Mouse (Mus musculus): Measurements from ENCODE around the gene Fat3.

Fat3 gene

GRCm38 (mm10) chr9:15886756-15887155 is 614.3 kb downstream of the Fat3 start:
- DNase-seq (ENCODE audit: low read depth, low spot score): no peak

GRCm38 (mm10) chr9:15880754-15881153 is 620.3 kb downstream of the Fat3 start:
- no peak for DNase-seq (ENCODE audit: low read depth, low spot score)

DNA sequence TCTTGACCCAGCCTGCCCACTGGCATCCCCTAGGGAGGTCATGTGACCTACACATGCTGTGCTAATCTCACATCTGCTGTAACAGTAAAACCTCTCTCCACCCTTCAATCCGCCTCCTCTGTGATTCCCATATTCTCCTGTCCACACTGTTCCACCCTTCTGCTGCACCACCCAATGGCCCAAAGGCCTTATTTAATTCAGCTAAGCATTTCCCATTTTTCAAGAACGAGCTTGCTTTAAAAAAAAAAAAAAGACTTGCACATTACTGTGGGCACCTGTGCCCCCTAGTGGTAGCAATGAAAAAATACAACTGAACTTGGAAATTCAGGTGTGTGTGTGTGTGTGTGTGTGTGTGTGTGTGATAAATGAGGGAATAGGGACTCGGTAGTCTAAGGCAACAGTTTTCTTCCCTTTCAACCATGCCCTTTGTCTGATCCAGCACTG is 620.9 kb downstream of the Fat3 start:
- no peak for DNase-seq (ENCODE audit: low read depth, low spot score)

- DNase-seq (ENCODE audit: low read depth, low spot score): no peak
Measured at GRCm38 (mm10) chr9:15874506-15875160, 626.5 kb downstream of the Fat3 start, which contains the start of gene Mtnr1b. Mtnr1b (minus strand) TSS chr9:15874556.

GRCm38 (mm10) chr9:15870013-15870412 is 631.1 kb downstream of the Fat3 start:
- DNase-seq (ENCODE audit: low read depth, low spot score): no peak

- no peak for DNase-seq (ENCODE audit: low read depth, low spot score)
Measured at GRCm38 (mm10) chr9:15869456-15869855, 631.6 kb downstream of the Fat3 start.

DNA sequence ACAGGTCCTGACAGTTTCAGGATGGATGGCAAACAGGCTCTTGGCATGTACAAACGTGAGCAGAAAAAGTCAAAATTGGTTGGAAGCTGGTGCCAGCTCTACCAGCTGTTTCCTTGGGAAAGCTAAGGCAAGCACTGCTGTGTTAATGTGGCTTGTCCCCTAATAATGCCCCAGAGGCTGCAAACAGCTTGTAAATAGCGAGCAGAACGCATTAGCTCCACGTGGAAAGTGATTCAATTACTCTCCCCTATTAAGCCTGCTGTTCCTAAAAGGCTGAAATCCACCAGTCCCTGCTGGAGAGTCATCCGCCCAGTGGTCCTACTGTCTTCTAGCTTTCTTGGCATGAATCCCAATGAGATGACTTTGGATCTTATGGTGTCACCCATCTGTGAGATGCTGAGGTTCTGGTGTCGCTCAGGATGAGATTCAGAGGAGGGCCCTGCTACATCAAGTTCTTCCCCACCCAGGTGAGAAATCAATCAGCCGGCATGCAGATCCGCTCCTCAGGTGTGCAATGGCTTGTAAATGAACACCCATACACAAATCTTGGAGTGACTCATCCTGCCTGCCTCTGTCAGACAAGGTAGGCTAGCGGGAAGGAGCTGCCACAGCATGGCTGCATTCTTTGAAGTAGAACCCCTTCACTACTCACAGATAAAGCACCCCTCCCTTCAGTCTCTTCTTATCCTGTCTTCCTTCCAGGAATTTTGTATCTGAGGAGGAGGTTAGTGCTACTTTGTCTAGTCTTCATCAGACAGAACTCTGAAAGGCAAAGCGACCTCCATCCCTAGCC is 634.6 kb downstream of the Fat3 start:
- no peak for DNase-seq (ENCODE audit: low read depth, low spot score)

DNA sequence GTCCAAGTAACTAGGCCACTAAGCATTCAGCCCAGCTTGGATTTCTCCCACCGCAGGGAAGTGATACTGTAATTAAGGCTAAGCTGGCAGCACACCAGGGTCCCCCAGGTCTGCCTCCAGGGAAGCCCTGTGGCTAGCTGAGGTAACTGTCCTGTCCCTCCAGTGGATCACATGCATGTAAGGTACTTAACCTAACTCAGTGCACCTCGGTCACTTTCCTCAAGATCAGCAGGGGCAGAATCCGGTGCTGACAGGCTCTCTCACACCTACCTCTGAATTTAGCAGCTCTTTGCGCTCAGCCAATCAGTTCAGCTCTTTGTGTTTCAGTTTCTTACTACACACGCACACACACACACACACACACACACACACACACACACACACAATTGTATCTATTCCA is 639.7 kb downstream of the Fat3 start:
- DNase-seq (ENCODE audit: low read depth, low spot score): no peak

Measured in c-Kit-negative CD71-positive TER-119-positive erythroid progenitor cells, embryonic 14.5 days (primary cell).